Mouse (Mus musculus) ovary, postnatal 36 days (tissue): Measurements from ENCODE around the gene Lefty1.

ENCODE experiments used
- DNase-seq: peaks from one replicate; pipeline ENCODE4 v3.0.0; 2022; ENCODE audit warnings: low spot score, mixed read lengths

Gene Lefty1

DNA sequence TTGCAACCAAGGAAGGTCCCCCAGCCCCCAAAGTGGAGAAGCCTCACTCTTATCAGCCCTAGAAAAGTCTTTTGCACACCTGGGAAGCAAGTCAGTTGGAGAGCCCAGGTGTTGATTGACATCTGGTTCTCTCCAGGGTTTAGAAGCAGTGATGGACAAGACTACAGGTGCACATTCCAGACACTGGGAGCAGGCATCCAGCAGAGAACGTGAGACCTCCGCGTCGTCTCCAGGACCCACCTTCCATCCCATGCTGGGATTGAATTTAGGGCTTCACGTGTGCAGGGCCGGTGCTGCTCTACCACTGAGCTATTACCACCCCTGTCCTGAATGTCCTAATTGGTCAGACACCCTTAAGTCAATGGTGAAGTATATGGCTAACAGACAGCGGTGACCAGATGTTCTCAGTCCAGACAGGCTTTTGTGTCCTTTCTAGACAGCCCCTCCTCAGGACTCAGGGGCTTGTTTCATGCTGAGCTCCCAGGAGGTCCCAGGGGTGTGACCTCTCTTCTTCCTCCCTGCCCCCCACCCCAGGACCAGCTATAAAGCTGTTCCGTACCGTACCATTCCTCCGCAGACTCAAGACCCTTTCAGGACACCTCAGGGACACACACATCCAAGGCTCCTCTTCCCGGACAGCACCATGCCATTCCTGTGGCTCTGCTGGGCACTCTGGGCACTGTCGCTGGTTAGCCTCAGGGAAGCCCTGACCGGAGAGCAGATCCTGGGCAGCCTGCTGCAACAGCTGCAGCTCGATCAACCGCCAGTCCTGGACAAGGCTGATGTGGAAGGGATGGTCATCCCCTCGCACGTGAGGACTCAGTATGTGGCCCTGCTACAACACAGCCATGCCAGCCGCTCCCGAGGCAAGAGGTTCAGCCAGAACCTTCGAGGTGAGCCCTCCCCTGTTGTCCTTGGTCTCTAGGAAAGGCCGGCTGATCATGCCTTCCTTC is at the start of gene Lefty1:
Lefty1 (plus strand) TSS at position 556 of the 953 bp plus-strand sequence.
- DNase-seq: no peak

DNA sequence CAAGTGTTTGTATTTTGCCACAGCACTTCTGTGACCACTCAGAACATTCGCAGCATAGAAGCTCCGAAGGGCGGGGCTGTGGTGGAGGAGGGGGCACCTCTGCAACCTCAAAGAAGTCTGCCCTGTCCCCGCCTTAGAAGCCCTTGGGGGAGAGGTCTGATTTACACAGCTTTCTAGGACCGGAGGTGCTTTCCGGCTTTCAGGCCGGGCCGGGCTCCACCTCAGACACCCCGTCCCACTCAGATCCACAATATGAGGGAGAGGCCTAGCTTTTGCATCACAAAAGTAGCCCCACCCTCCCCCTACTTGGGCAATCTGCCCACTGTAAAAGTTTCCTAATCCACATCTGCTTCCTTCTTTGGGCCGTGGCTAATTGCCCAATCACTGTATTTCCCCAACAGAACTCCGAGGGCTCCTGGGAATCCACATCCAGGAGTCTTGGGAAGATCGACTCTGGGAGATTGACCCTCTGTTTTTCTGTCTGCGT is 46.2 kb upstream of the Lefty1 start:
- DNase-seq: peak; percentile 65

DNA sequence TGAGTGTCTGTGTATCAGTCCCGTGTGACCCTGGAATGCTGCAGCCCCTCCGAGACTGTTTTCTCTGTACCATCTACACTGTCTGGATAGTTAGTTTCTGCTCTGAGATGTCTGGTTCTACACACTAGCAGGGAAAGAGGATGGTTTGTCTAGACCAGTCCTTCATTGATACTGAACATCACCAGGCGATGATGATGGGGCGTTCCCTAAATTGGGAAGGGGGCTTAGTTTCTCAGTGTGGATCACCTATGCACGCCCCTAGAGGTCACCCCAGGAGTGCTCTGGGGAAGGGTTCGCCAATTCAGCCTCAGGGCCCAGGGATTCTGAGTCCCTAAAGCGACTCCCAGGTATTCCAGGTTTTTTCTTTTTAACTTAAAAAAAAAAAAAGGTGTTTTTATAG is 45.6 kb upstream of the Lefty1 start:
- DNase-seq: no peak

DNA sequence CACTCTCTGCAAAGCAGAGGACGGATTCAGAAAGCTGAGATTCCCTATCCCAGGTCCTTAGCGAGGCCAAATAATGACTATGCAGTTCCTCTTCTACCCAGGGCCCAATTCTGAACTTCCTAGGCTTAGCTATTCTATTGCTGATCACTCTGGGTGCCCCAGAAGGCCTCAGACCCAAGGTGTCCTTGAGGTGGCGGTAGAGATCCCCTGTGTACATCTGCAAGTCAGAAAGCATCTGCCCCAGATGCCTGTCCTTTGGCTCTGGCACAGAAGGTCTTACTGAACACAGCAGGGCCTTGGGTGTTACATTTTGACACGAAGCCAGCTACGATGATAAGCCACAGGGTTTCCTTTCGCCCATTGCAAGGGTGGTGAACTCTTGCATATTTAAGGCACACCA is 45.0 kb upstream of the Lefty1 start:
- peak; percentile 58 for DNase-seq

DNA sequence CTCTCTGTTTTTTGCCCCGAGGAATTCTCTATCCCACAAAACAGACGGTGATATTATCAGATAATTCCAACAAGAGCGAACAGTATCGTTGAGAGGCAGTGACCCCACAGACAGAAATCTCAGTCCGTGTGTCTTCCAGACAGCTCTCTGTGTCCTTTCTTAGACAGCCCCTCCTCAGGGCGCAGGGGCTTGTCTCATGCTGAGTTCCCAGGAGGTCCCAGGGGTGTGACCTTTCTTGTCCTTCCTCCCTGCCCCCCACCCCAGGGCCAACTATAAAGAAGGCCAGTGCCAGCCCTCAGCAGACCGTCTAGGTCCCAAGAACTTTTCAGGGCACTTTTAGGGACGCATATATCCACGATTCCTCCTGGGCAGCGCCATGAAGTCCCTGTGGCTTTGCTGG is 42.0 kb upstream of the Lefty1 start, which contains the start of gene Lefty2:
Lefty2 (plus strand) TSS at position 301 of the 400 bp plus-strand sequence.
- no peak for DNase-seq

DNA sequence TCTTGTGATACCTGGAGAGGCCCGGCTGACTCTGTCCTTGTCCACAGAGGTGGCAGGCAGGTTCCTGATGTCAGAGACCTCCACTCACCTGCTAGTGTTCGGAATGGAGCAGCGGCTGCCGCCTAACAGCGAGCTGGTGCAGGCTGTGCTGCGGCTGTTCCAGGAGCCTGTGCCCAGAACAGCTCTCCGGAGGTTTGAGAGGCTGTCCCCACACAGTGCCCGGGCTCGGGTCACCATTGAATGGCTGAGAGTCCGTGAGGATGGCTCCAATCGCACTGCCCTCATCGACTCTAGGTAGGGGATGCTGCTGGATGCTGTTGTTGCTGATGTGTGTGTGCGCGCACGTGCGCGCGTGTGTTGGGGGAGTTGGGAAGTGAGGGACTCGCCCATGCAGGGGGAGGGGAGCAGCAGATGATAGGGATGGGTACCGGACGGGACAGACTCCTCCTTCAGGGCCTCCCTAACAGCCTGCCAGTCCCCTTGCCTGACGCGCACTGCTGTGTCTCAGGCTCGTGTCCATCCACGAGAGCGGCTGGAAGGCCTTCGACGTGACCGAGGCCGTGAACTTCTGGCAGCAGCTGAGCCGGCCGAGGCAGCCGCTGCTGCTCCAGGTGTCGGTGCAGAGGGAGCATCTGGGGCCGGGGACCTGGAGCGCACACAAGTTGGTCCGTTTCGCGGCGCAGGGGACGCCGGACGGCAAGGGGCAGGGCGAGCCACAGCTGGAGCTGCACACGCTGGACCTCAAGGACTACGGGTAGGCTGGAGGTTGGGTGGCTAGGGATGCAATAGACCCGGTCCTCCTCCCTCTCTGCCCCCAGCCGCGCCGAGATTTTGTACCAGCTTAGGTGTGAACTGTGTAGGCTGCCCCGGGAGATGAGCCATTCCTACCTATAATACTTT is 40.5 kb upstream of the Lefty1 start:
- DNase-seq: peak; percentile 33

DNA sequence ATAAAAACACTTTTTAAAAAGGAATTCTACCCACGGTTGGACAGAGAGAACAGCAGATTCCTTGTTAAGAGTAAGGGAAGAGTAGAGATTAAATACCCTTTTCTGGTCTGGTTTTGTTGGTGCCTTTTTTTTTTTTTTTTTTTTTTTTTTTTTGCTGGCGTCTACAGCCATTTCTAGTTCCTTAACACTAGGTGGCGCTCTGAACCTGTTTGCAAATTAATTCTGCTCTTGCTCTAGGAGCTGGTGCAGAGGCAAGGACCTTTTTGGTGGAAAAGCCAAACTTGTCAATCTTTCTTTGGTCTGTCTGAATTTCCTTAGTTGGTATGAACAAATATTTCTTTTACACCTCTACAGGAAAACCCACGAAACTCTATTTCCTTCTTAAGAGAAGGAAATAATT is 33.7 kb upstream of the Lefty1 start:
- no peak for DNase-seq

DNA sequence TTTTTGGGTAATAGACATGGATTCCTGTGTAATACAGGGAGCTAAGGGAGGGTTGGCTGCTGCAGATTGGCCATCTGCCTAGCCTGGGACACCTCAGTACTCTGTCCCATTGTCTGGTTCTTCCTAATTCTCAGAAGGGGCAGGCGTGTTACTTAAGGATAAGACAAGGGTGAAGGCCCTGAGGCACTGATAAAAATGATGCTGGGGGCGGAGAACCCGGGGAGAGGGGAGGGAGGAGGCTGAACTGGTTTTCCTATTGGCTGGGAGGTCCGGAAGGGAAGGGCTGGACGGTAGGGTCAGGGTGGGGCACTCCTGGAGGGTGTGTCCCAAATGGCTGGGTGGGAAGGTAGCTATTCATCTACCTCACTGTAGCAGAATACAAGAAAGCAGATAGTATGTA is 31.9 kb upstream of the Lefty1 start:
- DNase-seq: no peak

DNA sequence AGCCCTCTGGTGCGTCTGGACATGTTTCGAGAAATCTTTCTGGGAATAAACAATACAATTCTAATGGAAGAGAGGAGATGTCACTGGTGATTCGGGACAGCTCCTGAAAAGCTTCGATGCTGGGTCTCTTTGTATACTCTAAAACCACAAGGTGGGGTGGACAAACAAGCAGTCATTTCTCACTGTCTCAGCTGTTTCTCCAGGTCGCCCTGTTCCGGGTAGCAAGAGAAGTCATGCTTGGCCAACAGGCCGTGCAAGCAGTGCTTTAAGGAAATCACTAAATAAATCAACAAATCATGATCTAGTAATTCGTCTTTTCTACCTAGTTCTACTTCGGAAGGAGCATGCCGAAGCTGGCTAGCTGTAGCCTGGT is 31.2 kb upstream of the Lefty1 start:
- no peak for DNase-seq

DNA sequence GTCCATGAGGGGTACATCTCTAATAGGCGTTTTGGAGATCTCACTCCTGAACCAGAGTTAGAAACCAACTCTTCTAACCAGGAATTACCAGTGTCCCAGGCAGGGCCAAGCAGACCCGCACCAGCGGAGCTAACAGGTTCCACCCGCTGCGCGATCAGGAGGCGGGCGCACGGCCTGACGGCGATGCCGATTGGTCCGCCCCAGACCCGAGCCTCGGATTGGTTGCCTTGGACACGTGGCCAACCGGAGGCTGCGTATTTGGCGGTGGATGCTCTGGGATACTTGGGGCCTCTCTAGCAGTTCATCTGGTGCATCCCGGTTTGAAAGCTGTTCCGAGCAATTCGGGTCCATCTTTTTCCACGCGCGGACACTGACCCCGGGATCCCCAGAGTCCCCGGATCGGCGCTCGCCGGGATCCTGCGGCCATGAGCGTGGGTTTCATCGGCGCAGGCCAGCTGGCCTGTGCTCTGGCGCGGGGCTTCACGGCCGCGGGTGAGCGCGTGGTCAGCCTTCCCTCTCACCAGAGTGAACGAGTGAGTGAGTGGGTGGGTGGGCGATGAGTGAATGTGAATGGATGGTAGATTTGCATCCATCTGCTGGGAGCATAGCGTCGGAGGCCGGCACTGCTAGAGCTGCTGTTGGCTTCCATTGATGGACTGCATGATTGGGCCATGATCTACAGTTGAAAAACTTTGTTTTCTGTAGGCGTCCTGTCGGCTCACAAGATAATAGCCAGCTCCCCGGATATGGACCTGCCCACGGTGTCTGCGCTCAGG is 30.6 kb upstream of the Lefty1 start, which contains the start of gene Pycr2:
Pycr2 (plus strand) TSS at position 255 of the 776 bp plus-strand sequence.
- DNase-seq: peak; percentile 93

DNA sequence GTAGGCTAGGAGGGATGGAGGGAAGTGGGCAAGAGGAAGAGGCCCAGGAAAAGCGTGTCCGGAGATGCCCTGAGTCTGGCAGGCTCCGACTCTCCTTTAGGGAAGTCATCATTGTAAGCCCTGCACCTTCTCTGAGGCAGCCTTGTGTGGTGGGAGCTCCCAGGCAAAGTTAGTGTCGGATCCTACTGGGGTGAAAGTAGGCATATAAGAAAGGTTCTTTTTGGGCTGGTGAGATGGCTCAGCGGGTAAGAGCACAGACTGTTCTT is 30.1 kb upstream of the Lefty1 start:
- no peak for DNase-seq

DNA sequence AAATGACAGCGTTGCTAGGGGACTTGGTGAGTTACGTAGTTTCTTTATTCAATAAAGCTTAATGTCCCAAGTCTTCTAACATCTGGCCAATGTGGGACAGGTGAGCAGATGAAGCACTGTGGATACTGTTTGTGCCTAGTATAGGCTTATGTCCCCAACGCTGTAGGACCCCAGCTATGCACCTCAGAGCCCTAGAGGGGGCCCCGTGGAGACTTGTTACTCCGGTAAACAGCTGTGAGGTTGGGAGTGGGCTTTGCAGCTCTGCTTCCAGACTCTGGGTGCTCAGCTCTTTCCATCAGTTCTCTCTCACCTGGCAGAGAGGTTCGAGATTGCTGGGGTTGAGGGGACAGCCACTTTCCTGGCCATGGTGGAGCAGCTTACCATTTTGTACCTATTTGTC is 29.5 kb upstream of the Lefty1 start:
- DNase-seq: no peak

DNA sequence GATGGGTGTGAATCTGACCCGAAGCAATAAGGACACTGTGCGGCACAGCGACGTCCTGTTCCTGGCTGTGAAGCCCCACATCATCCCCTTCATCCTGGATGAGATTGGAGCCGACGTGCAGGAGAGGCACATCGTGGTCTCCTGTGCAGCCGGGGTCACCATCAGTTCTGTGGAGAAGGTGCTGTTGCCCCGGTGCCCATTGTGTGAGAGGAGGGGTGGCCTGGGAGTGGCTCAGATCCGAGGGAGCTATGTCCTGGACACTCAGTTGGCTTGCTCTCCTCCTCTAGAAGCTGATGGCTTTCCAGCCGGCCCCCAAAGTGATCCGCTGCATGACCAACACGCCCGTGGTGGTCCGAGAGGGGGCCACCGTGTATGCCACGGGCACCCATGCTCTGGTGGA is 28.9 kb upstream of the Lefty1 start:
- DNase-seq: no peak

DNA sequence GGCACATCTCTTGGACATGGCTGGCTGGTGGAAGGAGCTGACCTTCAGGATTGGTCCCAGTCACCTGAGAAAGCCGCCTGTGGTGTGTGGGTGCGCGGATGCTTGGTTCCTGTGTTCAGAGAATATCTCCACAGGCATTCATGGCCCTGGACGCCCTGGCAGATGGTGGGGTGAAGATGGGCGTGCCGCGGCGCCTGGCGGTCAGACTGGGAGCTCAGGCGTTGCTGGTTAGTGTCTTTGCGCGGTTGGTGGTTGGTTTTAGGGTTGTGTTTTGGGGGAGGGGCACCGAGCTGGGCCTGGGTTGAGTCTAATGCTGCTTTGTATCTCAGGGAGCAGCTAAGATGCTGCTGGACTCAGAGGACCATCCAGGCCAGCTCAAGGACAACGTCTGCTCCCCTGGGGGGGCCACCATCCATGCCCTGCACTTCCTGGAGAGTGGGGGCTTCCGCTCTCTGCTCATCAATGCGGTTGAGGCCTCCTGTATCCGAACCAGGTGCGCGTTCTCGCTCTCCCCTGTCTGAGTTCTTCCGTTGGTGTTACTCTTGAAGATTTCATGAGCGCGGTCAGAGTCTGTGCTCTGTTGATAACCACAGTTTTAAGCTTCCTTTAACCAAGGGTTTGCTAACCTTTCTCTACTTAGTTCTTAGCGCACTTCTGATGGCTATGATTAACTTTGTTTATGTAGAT is 28.2 kb upstream of the Lefty1 start:
- no peak for DNase-seq

DNA sequence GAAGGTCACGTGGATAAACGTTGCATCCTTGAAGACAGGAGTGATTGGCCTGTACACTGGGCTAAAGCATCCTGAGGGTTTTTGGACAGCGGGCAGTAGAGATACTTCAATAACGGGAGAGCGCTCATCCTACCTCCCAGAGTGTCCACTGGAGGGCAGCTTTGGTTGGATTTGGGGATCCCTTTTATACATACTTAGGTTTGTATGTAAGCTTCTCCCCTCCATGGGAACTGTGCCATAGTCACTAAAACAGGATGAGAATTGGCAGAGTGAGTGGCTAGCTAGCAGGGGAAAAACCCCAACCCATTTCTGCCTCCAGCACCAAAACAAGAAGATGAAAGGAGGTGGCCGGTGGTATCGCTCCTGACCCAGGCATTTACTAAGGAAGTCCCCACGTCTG is 23.7 kb upstream of the Lefty1 start:
- DNase-seq: no peak

DNA sequence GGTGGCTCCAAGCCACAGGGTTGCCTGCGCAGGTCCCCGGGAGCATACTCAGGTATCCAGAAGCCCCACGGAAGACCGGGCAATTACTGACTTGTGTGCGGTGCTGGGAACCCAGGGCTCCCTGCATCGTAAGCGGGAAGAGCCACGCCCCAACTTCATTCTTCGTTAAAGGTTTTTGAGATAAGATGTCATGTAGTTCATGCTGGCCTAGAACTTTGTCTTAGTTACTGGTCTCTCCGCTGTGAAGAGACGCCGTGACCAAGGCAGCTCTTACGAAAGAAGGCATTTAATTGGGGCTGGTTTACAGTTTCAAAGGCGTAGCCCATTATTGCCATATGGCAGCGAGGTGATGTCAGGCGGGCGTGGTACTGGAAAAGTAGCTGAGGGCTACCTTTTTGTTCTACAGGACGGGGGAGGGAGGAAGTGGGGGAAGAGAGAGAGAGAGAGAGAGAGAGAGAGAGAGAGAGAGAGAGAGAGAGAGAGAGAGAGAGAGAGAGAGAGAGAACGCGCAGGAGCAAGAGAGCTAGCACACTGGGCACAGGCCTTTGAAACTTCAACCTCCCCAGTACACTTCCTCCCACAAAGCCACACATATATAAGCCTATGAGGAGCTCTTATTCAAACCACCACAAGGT is 23.1 kb upstream of the Lefty1 start:
- no peak for DNase-seq

DNA sequence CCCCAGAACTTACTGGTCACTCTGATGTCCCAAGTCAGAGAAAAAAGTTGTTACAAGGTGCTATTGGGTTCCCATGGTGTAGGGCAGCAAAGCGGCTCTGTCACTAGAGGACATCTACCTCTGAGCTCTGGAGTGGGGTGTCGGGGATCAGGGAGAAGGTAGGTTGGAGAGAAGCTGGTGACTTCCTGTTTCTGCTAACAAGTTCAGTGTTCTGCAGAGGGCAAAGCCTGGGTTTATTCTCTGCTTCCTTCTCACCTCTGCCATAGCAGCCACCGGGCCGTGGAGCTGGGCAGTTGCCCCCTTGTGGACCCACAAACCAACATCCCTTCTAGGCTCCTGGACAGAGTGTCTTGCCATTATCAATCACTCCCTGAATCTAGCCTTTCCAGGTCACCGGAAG is 22.0 kb upstream of the Lefty1 start:
- no peak for DNase-seq

DNA sequence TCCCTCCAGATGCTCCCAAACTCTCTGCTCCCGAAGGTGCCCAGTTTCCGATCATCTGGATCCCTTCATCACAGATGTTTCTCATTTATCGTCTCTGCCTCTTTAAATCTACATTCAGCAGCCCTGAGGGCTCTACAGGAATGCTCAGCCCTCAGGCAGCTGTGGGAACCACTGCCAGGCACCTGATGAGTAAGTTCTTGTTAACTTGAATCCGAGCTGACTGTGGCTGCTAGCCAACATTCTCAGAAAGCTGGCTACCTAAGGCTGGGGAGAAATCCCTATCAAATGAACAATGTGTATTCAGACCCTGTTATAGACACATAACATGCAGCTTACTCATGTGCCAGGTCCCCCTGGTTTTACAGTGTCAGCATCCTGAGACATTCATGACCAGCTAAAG is 21.0 kb upstream of the Lefty1 start:
- DNase-seq: no peak

DNA sequence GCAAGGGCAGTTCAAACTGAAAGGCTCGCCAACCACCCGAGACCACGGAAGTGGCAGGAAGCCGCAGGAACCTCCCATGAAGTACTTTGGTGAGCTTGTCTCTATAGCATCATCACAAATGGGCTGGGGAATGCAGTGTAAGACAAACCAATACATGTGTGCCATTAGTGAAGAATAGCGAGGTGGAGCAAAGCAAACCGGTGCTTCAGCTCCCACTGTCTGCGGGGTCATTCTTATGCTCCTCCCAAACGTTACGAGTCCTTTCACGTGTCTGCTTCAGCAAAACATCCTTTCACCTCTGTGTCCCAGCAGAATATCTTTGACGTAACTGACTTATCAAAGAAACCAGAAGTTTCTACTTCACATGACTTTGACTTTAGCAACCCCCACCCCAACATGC is 18.4 kb upstream of the Lefty1 start:
- DNase-seq: no peak

DNA sequence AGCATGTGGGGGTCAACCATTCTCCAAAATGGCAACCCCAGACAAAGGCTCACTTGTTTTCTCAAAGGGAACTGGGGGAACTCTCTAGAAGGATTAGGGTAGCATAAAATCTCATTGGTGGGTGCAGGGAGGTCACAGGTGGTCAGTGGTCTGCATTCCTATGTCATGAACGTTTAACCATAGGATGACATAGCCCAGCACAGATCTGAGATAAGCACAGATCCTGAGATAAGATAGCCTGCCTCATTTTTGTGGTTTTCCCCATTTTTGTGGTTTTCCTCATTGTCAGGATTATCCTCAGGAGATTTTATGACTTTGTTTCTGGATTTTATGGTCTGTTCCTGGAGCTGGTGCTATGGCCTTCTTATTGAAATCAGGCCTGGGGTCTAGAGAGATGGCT is 17.8 kb upstream of the Lefty1 start:
- DNase-seq: no peak

DNA sequence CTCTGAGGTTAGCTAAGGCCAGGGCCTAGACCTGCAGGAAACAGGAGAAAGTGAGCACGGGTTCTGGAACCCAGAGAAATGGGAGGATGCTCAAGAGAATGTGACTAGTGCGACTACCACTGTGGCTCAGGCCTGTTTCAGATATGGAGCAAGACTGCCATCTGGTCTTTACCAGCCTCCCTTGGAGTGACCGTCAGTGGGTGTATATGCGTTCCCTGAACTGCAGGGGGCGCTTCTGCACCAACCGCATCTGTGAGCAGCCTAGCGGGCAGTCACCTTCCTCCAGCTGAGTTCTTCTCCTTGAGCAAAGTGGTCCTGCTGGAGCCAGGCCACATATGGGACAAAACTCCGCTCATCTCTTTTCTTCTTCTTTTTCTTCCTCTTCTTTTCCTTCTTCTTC is 15.1 kb upstream of the Lefty1 start:
- DNase-seq: no peak
